In genomic region chr7:66200383-66200782, GRCm38 (mm10) we compare ENCODE assay signal across 18 mouse cellular contexts.
A peak's percentile ranks its signal among the peaks of the same experiment; 100 is the strongest.
DNase-seq lines count a peak whose midpoint lies in the region; ATAC-seq lines count a peak whose summit lies in the region.
"Had no signal": no experiment of that assay in that cellular context is flagged by ENCODE, and none has a peak within 500 bp of the region (broad histone marks: within the 10 kb centered on the region; RNA-seq: fewer than 3 reads in every experiment).

No protein-coding gene starts in this region.

- H3K4me2 ChIP-seq in kidney, embryonic 16.5 days (replicated peaks; ENCODE audit: low read depth, low read length): no peak overlapping the region
- H3K4me2 ChIP-seq in liver, embryonic 12.5 days: no peak overlapping the region
- H3K4me2 ChIP-seq: forebrain, embryonic 15.5 days; lung, embryonic 15.5 days; midbrain, embryonic 13.5 days had no signal

- H3K27me3 ChIP-seq in kidney, embryonic 16.5 days (ENCODE audit: insufficient read depth, low read length): no peaks in the 10 kb centered on the region
- H3K27me3 ChIP-seq in liver, embryonic 12.5 days (replicated peaks): no peaks in the 10 kb centered on the region
- H3K27me3 ChIP-seq: forebrain, embryonic 15.5 days; lung, embryonic 15.5 days; midbrain, embryonic 13.5 days had no signal

- H3K4me1 ChIP-seq in kidney, embryonic 16.5 days (ENCODE audit: insufficient read depth, low read length): peaks cover 15% of the 10 kb centered on the region; the same call in 1 of the 2 replicates
- peaks cover 63% of the 10 kb centered on the region for H3K4me1 ChIP-seq in liver, embryonic 12.5 days

- no peak overlapping the region for H3K4me3 ChIP-seq in kidney, embryonic 16.5 days (ENCODE audit: low read length)
- no peak overlapping the region for H3K4me3 ChIP-seq in liver, embryonic 12.5 days
- H3K4me3 ChIP-seq: erythroblast, embryonic 14.5 days; forebrain, embryonic 15.5 days; lung, embryonic 15.5 days; midbrain, embryonic 13.5 days had no signal

- peak overlapping the region; percentile 21; the same call in 1 of the 2 replicates for H3K27ac ChIP-seq in kidney, embryonic 16.5 days (ENCODE audit: low read length)
- peak overlapping the region; percentile 85 for H3K27ac ChIP-seq in liver, embryonic 12.5 days
- H3K27ac ChIP-seq: forebrain, embryonic 15.5 days; lung, embryonic 15.5 days; midbrain, embryonic 13.5 days had no signal

- DNase-seq in heart, adult 11 months: peak; percentile 79
- DNase-seq in heart, adult 18-20 months: no peak
- DNase-seq in kidney, adult 9 months: no peak
- peak; percentile 9 for DNase-seq in 3T3-L1 (ENCODE audit: low read depth, low spot score)
- no peak for DNase-seq in urinary bladder, postnatal 10 days (ENCODE audit: low spot score)
- DNase-seq in urinary bladder, postnatal 14 days (ENCODE audit: low spot score): no peak
- DNase-seq: adrenal gland, postnatal 10 days; cerebellum, adult 18-20 months; cerebellum, postnatal 36 days; heart, postnatal 14 days; thymus, postnatal 14 days had no signal

- no peak overlapping the region for H3K9ac ChIP-seq in kidney, embryonic 16.5 days (replicated peaks; ENCODE audit: low read length)
- H3K9ac ChIP-seq in liver, embryonic 12.5 days: peak overlapping the region; percentile 43; the same call in 1 of the 2 replicates
- H3K9ac ChIP-seq: forebrain, embryonic 15.5 days; lung, embryonic 15.5 days; midbrain, embryonic 13.5 days had no signal

- no peak for ATAC-seq in kidney, embryonic 16.5 days (ENCODE audit: low FRiP score, low TSS enrichment)
- ATAC-seq in liver, embryonic 12.5 days: no peak
- ATAC-seq: forebrain, embryonic 15.5 days; intestine, postnatal 0 days; midbrain, embryonic 13.5 days had no signal

- H3K9me3 ChIP-seq in kidney, embryonic 16.5 days (ENCODE audit: low read length): no peaks in the 10 kb centered on the region
- no peaks in the 10 kb centered on the region for H3K9me3 ChIP-seq in liver, embryonic 12.5 days (replicated peaks)
- H3K9me3 ChIP-seq: forebrain, embryonic 15.5 days; lung, embryonic 15.5 days had no signal

- H3K36me3 ChIP-seq in kidney, embryonic 16.5 days (ENCODE audit: insufficient read depth, low read length): no peaks in the 10 kb centered on the region
- no peaks in the 10 kb centered on the region for H3K36me3 ChIP-seq in liver, embryonic 12.5 days
- H3K36me3 ChIP-seq: forebrain, embryonic 15.5 days; lung, embryonic 15.5 days; midbrain, embryonic 13.5 days had no signal

- WGBS in kidney, embryonic 16.5 days: 77% methylated on average over 3 of the region's 3 CpGs
- WGBS in liver, embryonic 12.5 days (ENCODE audit: insufficient replicate concordance): 80% methylated on average over 3 of the region's 3 CpGs

Comparison
In these comparisons a context has a peak if more than half of its experiments do, and no peak if none do; other contexts are left out.
1. DNase-seq: peak in heart, adult 11 months (single experiment) and 3T3-L1 (single experiment); none in heart, adult 18-20 months (0 of 2), kidney, adult 9 months (single experiment), urinary bladder, postnatal 10 days (single experiment) and urinary bladder, postnatal 14 days (single experiment).